Mouse (Mus musculus) small intestine, adult 2 months (tissue): ENCODE data around the gene Dram1.

Experiments used
- CTCF ChIP-seq: fragments of 200-500 bp; IDR thresholded peaks from 2 replicates; pipeline ENCODE4 v1.5.1; 2012; ENCODE audit warnings: low read depth, mild to moderate bottlenecking, control low read depth, inconsistent platforms, low read length, moderate library complexity, mixed read lengths; ENCODE audit not compliant: insufficient replicate concordance, insufficient read length; ENCODE audit errors: extremely low read depth
- POLR2A ChIP-seq: fragments of 200-500 bp; IDR thresholded peaks from 2 replicates; pipeline ENCODE4 v1.6.1; 2012; ENCODE audit warnings: low read depth, mild to moderate bottlenecking, control low read depth, inconsistent platforms, low read length, moderate library complexity

DNA sequence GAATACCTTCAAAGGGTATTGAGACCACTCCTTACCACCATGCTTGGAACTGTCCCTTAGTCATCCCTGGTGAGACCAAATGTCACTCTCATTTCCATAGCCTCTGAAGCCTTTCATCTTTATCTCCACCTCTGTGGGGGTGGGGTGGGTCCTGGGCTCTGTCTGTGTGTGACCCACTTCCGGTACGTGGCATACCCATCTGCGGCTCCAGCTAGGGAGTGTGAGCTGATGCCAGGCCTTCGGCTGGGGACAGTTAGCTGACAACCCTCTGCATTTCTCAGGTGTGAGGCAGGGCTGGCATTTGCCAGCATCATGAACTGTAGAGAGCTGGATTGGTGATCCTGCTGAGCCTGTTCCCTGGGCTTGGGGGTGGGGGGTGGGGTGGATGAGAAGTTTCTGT, 10.7 kb upstream of the Dram1 start:
- TF ChIP-seq CTCF (no peak), POLR2A (no peak)
